Mouse (Mus musculus) megakaryocyte, embryonic 14.5 days (primary cell): ENCODE data around the gene Acd.

Source experiments
- FLI1 ChIP-seq: IDR thresholded peaks from 2 replicates; pipeline ENCODE4 v1.6.1; 2012; ENCODE audit warnings: low read length, inconsistent platforms, mixed read lengths
- GATA1 ChIP-seq: IDR thresholded peaks from 3 replicates; pipeline ENCODE4 v1.6.1; 2012; ENCODE audit warnings: mixed read lengths, low read length, inconsistent platforms, borderline replicate concordance

DNA sequence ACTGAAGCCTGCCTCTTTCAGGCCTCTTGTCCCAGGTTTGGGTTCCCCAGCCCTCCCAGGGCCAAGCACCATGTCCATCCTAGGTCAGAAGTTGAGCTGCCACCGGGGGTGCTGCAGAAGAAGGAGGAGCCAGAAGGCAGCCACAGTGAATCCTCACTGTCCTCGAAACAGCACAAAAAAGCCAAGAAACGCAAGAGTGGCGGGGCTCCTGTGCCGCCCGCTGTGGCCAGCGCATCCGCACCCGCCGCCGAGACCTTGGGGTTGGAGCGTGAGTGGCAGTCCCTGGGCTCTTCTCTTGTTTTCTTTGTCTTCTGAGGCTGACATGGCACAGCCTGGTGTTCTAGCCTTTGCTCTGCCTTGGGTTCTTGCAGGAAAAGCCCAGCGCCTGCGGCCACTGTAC, 8.4 kb upstream of the Acd start:
- TF ChIP-seq GATA1 (no peak), FLI1 (no peak)
